Mouse (Mus musculus): ENCODE measurements around the gene Galnt6.

DNA sequence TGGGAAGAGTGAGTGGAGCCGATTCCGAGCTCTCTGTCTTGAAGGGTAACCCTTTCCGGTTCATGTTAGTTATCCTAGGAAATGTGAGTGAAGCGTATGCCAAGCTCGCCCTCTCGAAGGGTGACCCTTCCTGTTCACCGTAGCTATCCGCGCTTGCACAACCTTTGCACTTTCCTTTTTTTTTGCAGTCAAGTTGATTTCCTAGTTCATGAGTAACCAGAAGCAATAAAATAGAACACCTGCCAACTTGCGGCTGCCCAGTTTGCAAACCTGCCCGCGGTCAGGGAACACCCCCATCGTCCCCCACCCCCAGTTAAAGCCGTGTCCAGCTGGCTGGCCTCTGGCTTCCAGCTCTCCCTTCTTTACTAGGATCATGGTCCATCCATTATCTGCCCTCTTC lies 50.2 kb downstream of the Galnt6 start:
- TF ChIP-seq CTCF (IDR thresholded peaks at IDR 0.05; ENCODE audit: low read depth) (no peak), EP300 (IDR thresholded peaks at IDR 0.05; ENCODE audit: low read depth) (no peak)
